Mouse (Mus musculus): ENCODE results near the gene Lad1.
A peak's percentile ranks its signal among the peaks of the same experiment; 100 is the strongest.

Gene Lad1

GRCm38 (mm10) chr1:135818481-135819086, at the start of gene Lad1:
Gene Lad1, plus strand, starts transcription at chr1:135818598.
- peak; percentile 53 for DNase-seq (ENCODE audit: extremely low spot score)

- DNase-seq (ENCODE audit: extremely low spot score), result no peak
Observed at GRCm38 (mm10) chr1:135770237-135770636, 48.2 kb upstream of the Lad1 start.

- DNase-seq (ENCODE audit: extremely low spot score), result no peak
Observed at GRCm38 (mm10) chr1:135770896-135771572, 47.4 kb upstream of the Lad1 start.

- no peak for DNase-seq (ENCODE audit: extremely low spot score)
Observed at GRCm38 (mm10) chr1:135771573-135771970, 46.8 kb upstream of the Lad1 start.

- no peak for DNase-seq (ENCODE audit: extremely low spot score)
Observed at GRCm38 (mm10) chr1:135776596-135776995, 41.8 kb upstream of the Lad1 start.

- DNase-seq (ENCODE audit: extremely low spot score), result no peak
Observed at GRCm38 (mm10) chr1:135777046-135777445, 41.4 kb upstream of the Lad1 start.

- no peak for DNase-seq (ENCODE audit: extremely low spot score)
Observed at GRCm38 (mm10) chr1:135778780-135779535, 39.4 kb upstream of the Lad1 start, which contains the start of gene Tnni1. Gene Tnni1, plus strand, starts transcription at chr1:135779434.

GRCm38 (mm10) chr1:135780649-135781048, 37.7 kb upstream of the Lad1 start:
- DNase-seq (ENCODE audit: extremely low spot score), result no peak

- peak; percentile 77 for DNase-seq (ENCODE audit: extremely low spot score)
Observed at GRCm38 (mm10) chr1:135781220-135781619, 37.2 kb upstream of the Lad1 start.

- DNase-seq (ENCODE audit: extremely low spot score), result no peak
Observed at GRCm38 (mm10) chr1:135782816-135783215, 35.6 kb upstream of the Lad1 start.

- DNase-seq (ENCODE audit: extremely low spot score), result peak; percentile 79
Observed at GRCm38 (mm10) chr1:135787799-135788198, 30.6 kb upstream of the Lad1 start.

GRCm38 (mm10) chr1:135788708-135789107, 29.7 kb upstream of the Lad1 start:
- no peak for DNase-seq (ENCODE audit: extremely low spot score)

- DNase-seq (ENCODE audit: extremely low spot score), result peak; percentile 82
Observed at GRCm38 (mm10) chr1:135789815-135790214, 28.6 kb upstream of the Lad1 start.

GRCm38 (mm10) chr1:135792143-135792939, 26.1 kb upstream of the Lad1 start:
- no peak for DNase-seq (ENCODE audit: extremely low spot score)

- peak; percentile 37 for DNase-seq (ENCODE audit: extremely low spot score)
Observed at GRCm38 (mm10) chr1:135793370-135794215, 24.8 kb upstream of the Lad1 start.

GRCm38 (mm10) chr1:135794216-135795134, 23.9 kb upstream of the Lad1 start:
- DNase-seq (ENCODE audit: extremely low spot score), result peak; percentile 36

GRCm38 (mm10) chr1:135798492-135798891, 19.9 kb upstream of the Lad1 start:
- DNase-seq (ENCODE audit: extremely low spot score), result no peak

- DNase-seq (ENCODE audit: extremely low spot score), result no peak
Observed at GRCm38 (mm10) chr1:135799109-135799627, 19.2 kb upstream of the Lad1 start.

- peak; percentile 44 for DNase-seq (ENCODE audit: extremely low spot score)
Observed at GRCm38 (mm10) chr1:135800192-135800950, 18.0 kb upstream of the Lad1 start.

Measured in embryo, embryonic 9.5 days (tissue).